Mouse (Mus musculus): Measurements from ENCODE around the gene Gm9913.

GRCm38 (mm10) chr2:125496696-125497095 lies 8.2 kb upstream of the Gm9913 start:
- TF ChIP-seq GATA1 (IDR thresholded peaks at IDR 0.05; ENCODE audit: borderline replicate concordance, low read length) (no peak), FLI1 (IDR thresholded peaks at IDR 0.05; ENCODE audit: low read length) (no peak)
